Mouse (Mus musculus) heart, embryonic 16.5 days (tissue): ENCODE results near the gene Zbtb9. TPM values are rescaled to one million over a fixed set of nuclear protein-coding genes. Genes with fewer than 3 reads are reported as not detected.

Experiments used
- ATAC-seq: fragments of 200-750 bp; cut with Nextera tagmentation; replicated peaks from 2 replicates; pipeline ENCODE4 v1.8.0; 2017; ENCODE audit warnings: moderate number of reproducible peaks; ENCODE audit not compliant: insufficient read depth, low FRiP score; ENCODE audit errors: extremely low read depth
- H3K27ac ChIP-seq: fragments of 300-500 bp; sonication (generic); 2 replicates; pipeline ENCODE4 v1.5.1; 2014; ENCODE audit warnings: mild to moderate bottlenecking, low read length, control low read depth, moderate library complexity
- H3K27me3 ChIP-seq: fragments of 300-500 bp; sonication (generic); 2 replicates; pipeline ENCODE4 v1.6.1; 2014; ENCODE audit warnings: low read length, mixed read lengths; ENCODE audit not compliant: control insufficient read depth, insufficient read depth
- H3K36me3 ChIP-seq: fragments of 300-500 bp; sonication (generic); 2 replicates; pipeline ENCODE4 v1.6.1; 2014; ENCODE audit not compliant: control insufficient read depth, insufficient read depth
- H3K4me1 ChIP-seq: fragments of 300-500 bp; sonication (generic); 2 replicates; pipeline ENCODE4 v1.6.1; 2014; ENCODE audit warnings: low read length, mixed read lengths; ENCODE audit not compliant: control insufficient read depth, insufficient read depth
- H3K4me2 ChIP-seq: fragments of 300-500 bp; sonication (generic); 2 replicates; pipeline ENCODE4 v1.6.1; 2014; ENCODE audit warnings: low read depth, mild to moderate bottlenecking, control low read depth, low read length
- H3K4me3 ChIP-seq: fragments of 300-500 bp; sonication (generic); 2 replicates; pipeline ENCODE4 v1.5.1; 2014; ENCODE audit warnings: mild to moderate bottlenecking, control low read depth, low read length
- H3K9ac ChIP-seq: fragments of 300-500 bp; sonication (generic); 2 replicates; pipeline ENCODE4 v1.6.1; 2014; ENCODE audit warnings: low read length, control low read depth
- H3K9me3 ChIP-seq: fragments of 300-500 bp; sonication (generic); replicated peaks from 2 replicates; pipeline ENCODE4 v1.6.1; 2016; ENCODE audit warnings: low read length; ENCODE audit not compliant: control insufficient read depth
- WGBS: fragments of 180-500 bp; shearing (Covaris S2); extraction: QIAGEN DNeasy Blood & Tissue Kit; methylation state at CpG from one replicate; pipeline ENCODE4 v1.1.7; 2014; 5-methylcytosine and 5-hydroxymethylcytosine counted together
- polyA plus RNA-seq: library from polyadenylated mRNA; unstranded; fragments of >200 nt; fragmentation: Nextera tagmentation; extraction: Ambion mirVana; gene quantifications from 2 replicates; pipeline ENCODE4 v1.2.1, GENCODE M21; 2015

Gene Zbtb9
- polyA plus RNA-seq, 1 experiment from 2014 or later: 12.0 TPM

DNA sequence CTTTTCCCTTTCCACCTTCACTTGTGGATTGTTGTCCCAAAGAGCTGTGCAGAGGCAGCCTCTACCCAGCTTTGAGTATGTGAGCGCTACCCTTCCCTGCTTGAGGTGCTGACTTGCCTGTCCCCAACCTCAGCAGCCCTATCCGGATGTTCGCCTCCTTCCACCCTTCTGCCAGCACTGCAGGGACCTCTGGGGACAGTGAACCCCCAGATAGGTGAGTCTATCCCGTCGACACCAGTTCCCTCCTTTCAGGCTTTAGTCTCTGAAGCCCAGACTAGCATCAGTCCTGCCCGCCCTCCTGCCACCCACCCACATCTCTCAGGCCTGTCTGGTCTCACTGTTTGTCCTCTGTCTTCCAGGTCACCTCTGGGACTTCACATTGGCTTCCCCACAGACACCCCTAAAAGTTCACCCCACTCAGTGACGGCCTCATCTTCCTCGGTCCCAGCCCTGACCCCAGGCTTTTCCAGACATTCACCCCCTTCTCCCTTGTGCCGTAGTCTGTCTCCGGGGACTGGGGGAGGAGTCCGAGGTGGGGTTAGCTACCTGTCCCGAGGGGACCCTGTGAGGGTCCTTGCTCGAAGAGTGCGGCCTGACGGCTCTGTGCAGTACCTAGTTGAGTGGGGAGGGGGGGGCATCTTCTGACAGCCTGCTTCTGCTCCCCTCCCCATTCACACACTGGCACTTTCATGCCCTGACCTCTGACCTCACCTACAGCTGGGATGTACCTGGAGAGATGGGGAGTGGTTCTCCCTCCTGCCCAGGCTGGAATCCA is 35.9 kb upstream of the Zbtb9 start:
- Histone ChIP-seq H3K27ac (no peak overlapping the region), H3K4me3 (no peak overlapping the region), H3K4me1 (peaks cover 28% of the 10 kb centered on the region), H3K36me3 (peaks cover 9% of the 10 kb centered on the region), H3K27me3 (no peaks in the 10 kb centered on the region), H3K9ac (no peak overlapping the region), H3K9me3 (no peaks in the 10 kb centered on the region), H3K4me2 (no peak overlapping the region)
- WGBS: 83% methylated on average over 15 of the region's 15 CpGs
- no peak for ATAC-seq

DNA sequence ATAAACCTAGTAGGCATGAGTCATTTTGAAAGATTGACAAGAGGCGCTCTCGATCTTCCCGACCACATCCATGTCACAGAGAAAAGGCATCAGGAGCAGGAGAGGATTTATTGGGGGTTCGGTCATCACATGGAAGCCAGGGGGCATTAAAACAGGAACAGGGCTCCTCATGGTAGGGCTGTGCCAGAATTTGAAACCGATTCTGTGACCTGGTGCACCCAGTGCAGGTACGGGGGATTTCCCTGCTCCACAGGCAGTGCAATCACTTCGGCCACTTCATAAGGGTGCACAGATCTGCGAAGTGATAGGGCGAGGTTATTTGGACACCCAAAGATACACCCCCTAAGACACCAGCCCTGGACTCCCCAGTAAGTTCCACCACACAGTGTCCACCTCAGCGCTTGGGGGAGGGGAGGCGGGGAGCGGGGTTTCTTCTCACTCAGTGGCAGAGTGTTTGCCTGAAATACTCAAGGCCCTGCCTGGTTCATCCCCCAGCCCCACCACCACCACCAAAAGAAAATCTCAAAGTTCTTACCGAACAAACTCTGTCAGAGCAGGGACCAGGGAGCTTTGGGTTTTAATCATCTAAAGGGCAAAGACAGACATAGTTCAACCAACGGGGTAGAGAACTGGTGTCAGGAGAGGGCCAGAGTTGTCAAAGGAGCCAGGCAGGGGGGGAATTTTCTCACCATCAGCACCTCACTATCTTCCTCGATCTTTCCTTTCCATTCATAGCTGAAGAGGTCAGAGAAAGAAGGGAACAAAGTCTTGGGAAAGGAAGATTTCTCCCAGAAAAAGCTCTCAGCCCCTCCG is 34.9 kb upstream of the Zbtb9 start:
- H3K27ac ChIP-seq: peak overlapping the region; percentile 92
- peak overlapping the region; percentile 87 for H3K4me3 ChIP-seq
- peaks cover 28% of the 10 kb centered on the region for H3K4me1 ChIP-seq
- ATAC-seq: no peak
- peak overlapping the region; percentile 93 for H3K4me2 ChIP-seq
- 53% methylated on average over 16 of the region's 16 CpGs for WGBS
- H3K9ac ChIP-seq: peak overlapping the region; percentile 81
- H3K9me3 ChIP-seq: no peaks in the 10 kb centered on the region
- no peaks in the 10 kb centered on the region for H3K27me3 ChIP-seq
- H3K36me3 ChIP-seq: peaks cover 9% of the 10 kb centered on the region

DNA sequence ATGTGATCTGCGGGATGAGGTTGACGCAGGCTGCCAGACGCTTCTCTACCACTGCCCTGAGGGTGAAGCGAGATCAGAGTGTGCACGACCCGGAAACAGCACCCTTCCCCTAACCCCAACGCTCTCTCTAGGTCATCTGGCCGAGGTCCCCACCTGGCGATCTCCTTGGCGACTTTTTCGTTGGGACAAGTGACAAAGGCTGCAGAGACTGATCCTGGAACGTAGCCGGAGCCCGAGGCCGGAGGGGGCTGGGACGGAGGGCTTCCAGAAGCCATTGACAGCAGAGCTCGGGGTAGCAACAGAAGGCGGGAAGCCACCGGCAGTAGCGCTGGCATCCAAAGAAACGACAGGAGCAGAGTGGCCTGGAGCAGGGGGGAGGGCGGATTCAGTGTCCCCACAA is 34.2 kb upstream of the Zbtb9 start:
- H3K36me3 ChIP-seq: peaks cover 9% of the 10 kb centered on the region
- H3K9me3 ChIP-seq: no peaks in the 10 kb centered on the region
- H3K4me3 ChIP-seq: peak overlapping the region; percentile 87
- H3K9ac ChIP-seq: peak overlapping the region; percentile 81
- H3K27me3 ChIP-seq: no peaks in the 10 kb centered on the region
- peak overlapping the region; percentile 92 for H3K27ac ChIP-seq
- peak overlapping the region; percentile 93 for H3K4me2 ChIP-seq
- H3K4me1 ChIP-seq: peaks cover 24% of the 10 kb centered on the region
- no peak for ATAC-seq
- under 1% methylated on average over 22 of the region's 22 CpGs for WGBS

DNA sequence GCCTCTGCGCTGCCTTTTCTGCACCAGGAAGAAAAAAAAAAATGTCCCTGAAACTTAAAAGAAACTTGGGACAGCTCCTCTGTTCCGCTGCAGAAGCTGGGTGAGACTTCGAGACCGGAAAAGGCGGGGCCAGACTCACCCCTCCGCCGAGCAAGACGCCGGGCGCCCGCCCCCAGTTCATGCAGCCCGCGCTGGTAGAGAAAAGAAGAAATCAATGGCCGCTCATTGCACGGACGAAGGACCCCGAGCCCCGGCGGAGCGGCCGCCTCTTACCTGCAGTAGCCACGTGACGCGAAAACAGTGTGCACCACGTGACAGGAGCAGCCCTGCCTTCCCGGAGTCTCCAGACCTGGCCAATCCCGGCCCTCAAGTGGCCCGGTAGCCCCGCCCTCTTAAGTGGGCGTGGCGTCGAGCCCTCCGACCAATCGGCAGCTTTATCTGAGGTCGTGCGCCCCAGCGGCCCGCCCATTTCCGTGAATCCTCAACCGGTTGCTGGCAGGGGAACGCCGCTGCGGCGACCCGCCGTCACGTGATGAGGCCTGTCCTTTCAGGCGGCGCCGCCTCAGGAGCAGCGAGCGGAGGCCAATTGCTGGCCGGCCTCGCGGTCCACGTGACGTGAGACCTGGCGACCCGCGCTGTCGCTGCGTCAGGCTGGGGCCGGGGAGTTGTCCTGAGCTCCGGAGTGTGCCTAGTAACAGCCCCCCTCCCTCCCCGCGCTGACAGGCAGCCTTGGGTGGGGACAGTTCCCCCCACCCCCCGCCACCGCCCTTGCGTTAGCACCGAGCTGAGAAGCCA is 33.6 kb upstream of the Zbtb9 start, which contains the start of gene Cuta:
Gene Cuta (minus strand): TSS at position 392 of the 795 bp plus-strand sequence.
- Histone ChIP-seq H3K27me3 (no peaks in the 10 kb centered on the region), H3K4me3 (peak within 1 kb of the TSS; percentile 87), H3K9ac (peak within 1 kb of the TSS; percentile 91), H3K27ac (peak within 1 kb of the TSS; percentile 97), H3K4me2 (peak within 1 kb of the TSS; percentile 93), H3K9me3 (no peaks in the 10 kb centered on the region), H3K36me3 (peaks cover 9% of the 10 kb centered on the region), H3K4me1 (peaks cover 20% of the 10 kb centered on the region)
- ATAC-seq: peak; percentile 95
- under 1% methylated on average over 70 of the region's 70 CpGs for WGBS

DNA sequence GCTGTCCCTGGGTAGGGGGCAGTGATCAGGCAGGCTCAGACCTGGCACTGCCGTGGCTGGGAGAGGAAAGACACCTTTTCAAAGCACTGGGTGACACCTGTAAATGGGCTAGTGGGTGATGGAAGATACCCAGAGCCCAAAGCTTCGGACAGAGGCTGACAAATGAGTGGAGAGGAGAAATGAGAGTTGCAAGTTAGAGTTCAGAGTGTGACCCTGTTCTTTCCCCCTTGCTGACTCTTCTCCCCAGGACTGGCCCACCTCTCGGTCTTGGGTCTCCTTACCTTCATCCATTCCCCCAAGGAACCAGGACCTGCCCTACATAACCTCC is 33.0 kb upstream of the Zbtb9 start:
- H3K27me3 ChIP-seq: no peaks in the 10 kb centered on the region
- peak overlapping the region; percentile 92 for H3K4me2 ChIP-seq
- H3K9ac ChIP-seq: peak overlapping the region; percentile 91
- no peaks in the 10 kb centered on the region for H3K9me3 ChIP-seq
- WGBS: 3% methylated on average over 3 of the region's 3 CpGs
- H3K4me3 ChIP-seq: peak overlapping the region; percentile 87
- peaks cover 5% of the 10 kb centered on the region for H3K36me3 ChIP-seq
- ATAC-seq: no peak
- H3K27ac ChIP-seq: peak overlapping the region; percentile 97
- H3K4me1 ChIP-seq: peaks cover 20% of the 10 kb centered on the region

DNA sequence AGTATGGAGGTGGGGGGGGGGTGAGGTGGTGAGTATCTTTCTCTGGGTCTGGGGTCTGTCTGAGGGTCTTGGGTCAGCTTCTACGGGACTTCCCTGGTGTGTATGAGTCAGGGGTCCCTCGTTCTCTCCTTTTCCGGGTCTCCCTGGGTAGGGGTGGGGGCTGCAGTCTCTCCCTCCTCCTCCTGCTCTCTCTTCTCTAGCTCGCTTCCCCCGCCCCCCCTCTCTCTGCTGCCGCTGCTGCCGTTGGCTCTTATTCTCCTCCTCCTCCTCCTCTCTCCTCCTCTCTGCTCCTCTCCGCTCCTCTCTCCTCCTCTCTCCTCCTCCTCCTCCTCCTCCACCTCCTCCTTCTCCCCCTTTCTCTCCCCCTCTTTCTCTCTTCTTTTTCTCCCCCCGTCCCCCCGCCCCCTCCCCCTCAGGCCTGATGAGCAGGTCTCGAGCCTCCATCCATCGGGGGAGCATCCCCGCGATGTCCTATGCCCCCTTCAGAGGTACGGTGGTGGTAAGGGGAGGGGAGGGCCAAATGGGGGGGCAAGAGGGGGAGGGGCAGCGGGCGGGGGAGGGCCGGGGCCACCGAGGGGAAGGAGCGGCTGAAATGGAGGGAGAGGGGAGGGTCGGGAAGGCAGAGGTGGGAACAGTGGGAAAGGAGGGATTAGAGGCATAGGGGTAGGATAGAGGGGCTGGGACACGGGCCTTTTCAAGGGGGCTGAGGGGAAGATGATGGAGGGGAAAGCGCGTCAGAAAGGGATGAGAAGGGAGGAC is 31.8 kb upstream of the Zbtb9 start, which contains the start of gene Syngap1:
Gene Syngap1 (plus strand): TSS at position 223 of the 759 bp plus-strand sequence.
- Histone ChIP-seq H3K36me3 (0 out of 2 replicates have a peak, but pooled peaks cover 2% of the 10 kb centered on the region), H3K27ac (peak within 1 kb of the TSS; percentile 97), H3K4me1 (peaks cover 27% of the 10 kb centered on the region), H3K27me3 (no peaks in the 10 kb centered on the region), H3K4me2 (peak within 1 kb of the TSS; percentile 92), H3K9ac (peak within 1 kb of the TSS; percentile 91), H3K4me3 (peak within 1 kb of the TSS; percentile 87), H3K9me3 (no peaks in the 10 kb centered on the region)
- ATAC-seq: no peak
- WGBS: 5% methylated on average over 22 of the region's 24 CpGs

DNA sequence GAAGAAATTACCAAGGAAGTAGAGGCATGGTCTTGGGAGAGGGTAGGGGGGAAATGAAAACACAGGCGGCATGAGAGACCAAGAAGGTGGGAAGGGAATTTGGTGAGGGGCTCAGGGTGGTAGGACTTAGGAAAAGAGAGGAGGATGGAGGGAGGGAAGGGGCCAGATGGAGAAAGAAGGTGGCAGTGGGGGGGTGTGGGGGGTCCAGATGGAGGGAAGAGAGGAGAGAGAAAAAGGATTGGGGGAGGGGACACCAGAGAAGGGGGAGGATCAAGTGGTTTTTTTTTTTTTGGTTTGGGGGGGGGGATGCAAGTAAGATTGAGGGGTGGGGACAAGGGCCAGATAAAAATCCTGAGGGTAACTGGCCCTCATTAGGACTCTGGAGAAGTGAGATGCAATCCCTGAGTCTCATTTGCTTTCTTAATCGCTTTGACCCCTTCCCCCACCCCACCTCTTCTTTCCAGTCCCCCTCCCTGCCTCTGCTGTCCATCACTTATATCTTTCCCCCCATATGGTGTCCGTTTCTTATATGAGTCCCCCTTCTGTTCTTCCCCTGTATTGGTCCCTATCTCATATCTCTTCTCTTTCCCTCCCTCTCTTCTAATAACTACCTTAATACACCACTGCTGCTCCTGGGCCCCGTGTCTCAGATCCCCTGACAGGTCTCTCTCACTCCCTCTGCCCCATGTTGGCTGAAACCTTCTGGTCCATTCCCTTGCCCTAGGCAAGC is 31.0 kb upstream of the Zbtb9 start:
- ATAC-seq: no peak
- Histone ChIP-seq H3K4me2 (peak overlapping the region; percentile 82), H3K4me3 (peak overlapping the region; percentile 49), H3K36me3 (no peaks in the 10 kb centered on the region), H3K4me1 (peaks cover 32% of the 10 kb centered on the region), H3K9ac (peak overlapping the region; percentile 65), H3K27ac (no peak overlapping the region), H3K9me3 (no peaks in the 10 kb centered on the region), H3K27me3 (no peaks in the 10 kb centered on the region)
- WGBS: 16% methylated on average over 3 of the region's 4 CpGs
